Mouse (Mus musculus): Measurements from ENCODE around the gene Mydgf. TPM values are rescaled to one million over a fixed set of nuclear protein-coding genes. Genes with fewer than 3 reads are reported as not detected.
A peak's percentile ranks its signal among the peaks of the same experiment; 100 is the strongest.

Mydgf gene
- total and polyA plus RNA-seq, 2 experiments from 2014 or later = 41.7 to 75.8 TPM

DNA sequence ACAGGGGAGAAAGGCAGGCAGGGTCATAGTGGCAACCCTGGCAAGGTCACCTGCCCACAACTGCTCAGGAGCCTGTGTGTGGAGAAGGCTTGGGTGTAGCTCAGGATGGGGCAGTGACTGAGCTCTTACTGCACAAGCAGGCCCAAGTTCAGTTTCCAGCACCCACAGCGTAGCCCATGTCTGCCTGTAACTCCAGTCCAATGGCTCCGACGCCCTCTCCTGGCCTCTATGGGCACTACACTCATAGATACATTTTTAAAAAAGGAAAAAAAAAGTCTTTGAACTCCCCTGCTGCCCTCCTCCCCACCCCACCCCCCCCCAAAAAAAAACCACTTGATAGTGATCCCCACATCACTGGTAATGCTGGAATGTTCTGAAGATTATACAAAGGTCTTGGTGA is 17.9 kb upstream of the Mydgf start:
- no peak overlapping the region for H3K4me3 ChIP-seq (ENCODE audit: low read depth, low read length)
- no peaks in the 10 kb centered on the region for H3K4me1 ChIP-seq (ENCODE audit: insufficient read depth, low read length)
- TF ChIP-seq CTCF (IDR thresholded peaks at IDR 0.05) = peak; percentile 32; the same call in 1 of the 2 replicates

DNA sequence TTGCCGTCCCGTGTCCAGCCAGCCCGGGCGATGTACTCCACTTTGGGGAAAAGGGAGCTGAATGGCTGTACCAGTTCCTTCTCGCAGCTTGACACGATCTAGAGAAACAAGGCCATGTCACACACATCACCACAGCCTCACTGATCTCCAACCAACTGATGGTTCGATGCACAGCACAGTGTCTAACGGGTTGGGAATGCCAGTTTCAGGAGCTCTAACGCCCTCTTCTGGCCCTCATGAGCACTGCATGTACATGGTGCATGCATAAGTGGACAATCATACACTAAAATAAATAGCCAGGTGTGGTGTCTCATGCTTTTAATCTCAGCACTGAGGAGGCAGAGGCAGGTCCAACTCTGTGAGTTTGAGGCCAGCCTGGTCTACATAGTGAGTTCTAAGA is 16.9 kb upstream of the Mydgf start:
- 81% methylated on average over 9 of the region's 9 CpGs for WGBS
- no peak overlapping the region for H3K27ac ChIP-seq (ENCODE audit: low read depth, low read length)
- DNase-seq (ENCODE audit: low spot score) (no peak), ATAC-seq (ENCODE audit: low FRiP score) (no peak)
- TF ChIP-seq CTCF (IDR thresholded peaks at IDR 0.05) = peak; percentile 59
- H3K9ac ChIP-seq (replicated peaks; ENCODE audit: low read length, poor library complexity, severe bottlenecking) = no peak overlapping the region
- no peak overlapping the region for H3K4me2 ChIP-seq (ENCODE audit: low read depth, low read length, poor library complexity, severe bottlenecking)
- no peaks in the 10 kb centered on the region for H3K4me1 ChIP-seq (ENCODE audit: insufficient read depth, low read length)
- H3K9me3 ChIP-seq (ENCODE audit: low read length) = no peaks in the 10 kb centered on the region
- H3K4me3 ChIP-seq (ENCODE audit: low read depth, low read length) = no peak overlapping the region
- H3K36me3 ChIP-seq (ENCODE audit: insufficient read depth, low read length) = peaks cover 91% of the 10 kb centered on the region
- no peaks in the 10 kb centered on the region for H3K27me3 ChIP-seq (ENCODE audit: insufficient read depth, low read length)

More for the DNA sequence above, 17.9 kb upstream of the Mydgf start:
- Histone ChIP-seq H3K27me3 (ENCODE audit: insufficient read depth, low read length) (no peaks in the 10 kb centered on the region), H3K36me3 (ENCODE audit: insufficient read depth, low read length) (peaks cover 92% of the 10 kb centered on the region), H3K9ac (replicated peaks; ENCODE audit: low read length, poor library complexity, severe bottlenecking) (no peak overlapping the region), H3K27ac (ENCODE audit: low read depth, low read length) (no peak overlapping the region), H3K9me3 (ENCODE audit: low read length) (no peaks in the 10 kb centered on the region), H3K4me2 (ENCODE audit: low read depth, low read length, poor library complexity, severe bottlenecking) (no peak overlapping the region)
- DNase-seq (ENCODE audit: low spot score) = no peak
- no peak for ATAC-seq (ENCODE audit: low FRiP score)
- 57% methylated on average over 3 of the region's 3 CpGs for WGBS

DNA sequence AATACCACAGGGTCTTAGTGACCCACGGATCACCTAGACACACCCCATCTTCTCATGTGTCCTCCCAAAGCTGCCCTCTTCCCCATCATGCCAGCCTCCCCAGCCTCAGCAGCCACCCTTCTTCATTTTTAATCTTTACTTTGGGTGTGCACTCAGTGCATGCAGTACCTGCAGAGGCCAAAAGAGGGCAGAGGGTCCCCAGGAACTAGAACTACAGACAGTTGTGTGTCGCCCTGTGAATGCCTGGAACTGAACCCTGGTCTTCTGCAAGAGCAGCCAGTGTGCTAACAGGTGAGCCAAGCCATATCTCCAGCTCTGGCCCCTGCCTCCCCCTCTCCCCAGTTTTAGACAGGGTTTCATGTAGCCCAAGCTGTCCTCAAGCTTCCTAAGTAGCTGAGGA is 13.1 kb upstream of the Mydgf start:
- H3K9me3 ChIP-seq (ENCODE audit: low read length) = no peaks in the 10 kb centered on the region
- H3K9ac ChIP-seq (replicated peaks; ENCODE audit: low read length, poor library complexity, severe bottlenecking) = no peak overlapping the region
- no peaks in the 10 kb centered on the region for H3K27me3 ChIP-seq (ENCODE audit: insufficient read depth, low read length)
- no peak overlapping the region for H3K27ac ChIP-seq (ENCODE audit: low read depth, low read length)
- H3K4me2 ChIP-seq (ENCODE audit: low read depth, low read length, poor library complexity, severe bottlenecking) = no peak overlapping the region
- peak; percentile 60 for TF ChIP-seq CTCF (IDR thresholded peaks at IDR 0.05)
- no peak overlapping the region for H3K4me3 ChIP-seq (ENCODE audit: low read depth, low read length)
- peaks cover 82% of the 10 kb centered on the region for H3K36me3 ChIP-seq (ENCODE audit: insufficient read depth, low read length)
- ATAC-seq (ENCODE audit: low FRiP score) = no peak
- H3K4me1 ChIP-seq (ENCODE audit: insufficient read depth, low read length) = no peaks in the 10 kb centered on the region
- DNase-seq (ENCODE audit: low spot score) = no peak
- WGBS = 87% methylated on average over 2 of the region's 2 CpGs

DNA sequence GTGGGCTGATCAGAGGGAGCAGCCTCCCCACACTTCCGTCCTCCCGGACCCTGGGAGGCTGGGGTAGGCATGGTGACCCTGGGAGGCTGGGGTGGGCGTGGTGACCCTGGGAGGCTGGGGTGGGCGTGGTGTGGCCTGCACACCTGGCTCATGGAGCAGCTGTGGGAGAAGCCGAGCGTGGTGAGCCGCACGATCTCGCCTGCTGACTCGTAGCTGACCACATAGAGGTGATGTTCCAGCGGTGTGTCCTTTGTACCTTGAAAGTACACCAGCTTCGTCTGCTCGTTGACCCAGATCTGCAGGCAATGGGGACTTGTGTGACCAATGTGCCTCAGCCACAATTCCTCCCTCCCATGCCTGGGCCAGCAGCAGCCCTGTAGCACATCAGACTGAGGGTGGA is 11.0 kb upstream of the Mydgf start:
- Histone ChIP-seq H3K27ac (ENCODE audit: low read depth, low read length) (no peak overlapping the region), H3K4me1 (ENCODE audit: insufficient read depth, low read length) (no peaks in the 10 kb centered on the region), H3K36me3 (ENCODE audit: insufficient read depth, low read length) (peaks cover 84% of the 10 kb centered on the region), H3K4me2 (ENCODE audit: low read depth, low read length, poor library complexity, severe bottlenecking) (no peak overlapping the region), H3K9me3 (ENCODE audit: low read length) (no peaks in the 10 kb centered on the region), H3K27me3 (ENCODE audit: insufficient read depth, low read length) (no peaks in the 10 kb centered on the region), H3K9ac (replicated peaks; ENCODE audit: low read length, poor library complexity, severe bottlenecking) (no peak overlapping the region), H3K4me3 (ENCODE audit: low read depth, low read length) (no peak overlapping the region)
- DNase-seq (ENCODE audit: low spot score) (no peak), ATAC-seq (ENCODE audit: low FRiP score) (no peak)
- no peak for TF ChIP-seq CTCF (IDR thresholded peaks at IDR 0.05)
- WGBS = 91% methylated on average over 13 of the region's 13 CpGs

DNA sequence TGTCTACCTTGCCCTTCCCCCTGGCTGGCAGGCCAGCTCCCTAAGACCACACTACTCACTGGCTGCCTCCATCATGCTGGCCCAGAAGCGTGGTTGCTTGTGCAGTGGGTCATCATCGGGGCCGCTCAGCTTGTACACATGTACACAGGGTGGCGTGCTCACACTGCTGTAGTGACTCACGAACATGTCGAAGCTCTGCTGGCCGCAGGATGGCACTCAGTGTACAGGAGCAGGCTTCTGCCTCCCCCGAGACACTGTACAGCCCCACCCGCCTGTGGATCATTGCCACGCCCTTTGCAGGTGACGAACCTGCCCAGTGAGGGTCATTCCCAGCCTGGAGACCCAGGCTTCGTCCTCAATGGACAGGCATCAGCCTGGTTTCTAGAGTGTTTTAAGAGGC is 10.6 kb upstream of the Mydgf start:
- Histone ChIP-seq H3K4me3 (ENCODE audit: low read depth, low read length) (no peak overlapping the region), H3K27me3 (ENCODE audit: insufficient read depth, low read length) (no peaks in the 10 kb centered on the region), H3K4me1 (ENCODE audit: insufficient read depth, low read length) (no peaks in the 10 kb centered on the region), H3K4me2 (ENCODE audit: low read depth, low read length, poor library complexity, severe bottlenecking) (no peak overlapping the region), H3K27ac (ENCODE audit: low read depth, low read length) (no peak overlapping the region), H3K36me3 (ENCODE audit: insufficient read depth, low read length) (peaks cover 87% of the 10 kb centered on the region), H3K9ac (replicated peaks; ENCODE audit: low read length, poor library complexity, severe bottlenecking) (no peak overlapping the region), H3K9me3 (ENCODE audit: low read length) (no peaks in the 10 kb centered on the region)
- no peak for ATAC-seq (ENCODE audit: low FRiP score)
- no peak for TF ChIP-seq CTCF (IDR thresholded peaks at IDR 0.05)
- 94% methylated on average over 12 of the region's 12 CpGs for WGBS
- DNase-seq (ENCODE audit: low spot score) = no peak

DNA sequence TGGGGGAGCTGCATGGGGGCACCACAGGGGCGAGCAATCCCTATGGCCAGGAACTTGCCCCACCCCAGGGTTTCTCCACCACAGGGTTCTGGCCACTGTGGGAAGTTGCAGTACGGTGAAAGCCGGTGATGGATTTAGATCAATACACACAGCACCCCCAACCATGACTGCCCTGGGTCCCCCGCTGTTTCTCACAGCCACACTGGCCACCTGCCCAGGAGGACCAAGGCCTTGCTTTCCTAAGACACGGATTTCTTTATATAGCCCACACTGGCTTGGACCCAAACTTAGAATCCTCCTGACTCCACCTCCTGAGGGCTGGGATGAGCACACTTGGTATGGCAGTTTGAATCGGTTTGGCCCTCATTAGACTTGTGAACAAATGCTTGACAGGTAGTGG is 7.5 kb upstream of the Mydgf start:
- H3K4me3 ChIP-seq (ENCODE audit: low read depth, low read length) = no peak overlapping the region
- H3K9me3 ChIP-seq (ENCODE audit: low read length) = no peaks in the 10 kb centered on the region
- 85% methylated on average over 6 of the region's 6 CpGs for WGBS
- H3K36me3 ChIP-seq (ENCODE audit: insufficient read depth, low read length) = peaks cover 82% of the 10 kb centered on the region
- H3K9ac ChIP-seq (replicated peaks; ENCODE audit: low read length, poor library complexity, severe bottlenecking) = no peak overlapping the region
- H3K27me3 ChIP-seq (ENCODE audit: insufficient read depth, low read length) = no peaks in the 10 kb centered on the region
- TF ChIP-seq CTCF (IDR thresholded peaks at IDR 0.05) = no peak
- ATAC-seq (ENCODE audit: low FRiP score) (no peak), DNase-seq (ENCODE audit: low spot score) (no peak)
- H3K4me2 ChIP-seq (ENCODE audit: low read depth, low read length, poor library complexity, severe bottlenecking) = no peak overlapping the region
- H3K4me1 ChIP-seq (ENCODE audit: insufficient read depth, low read length) = no peaks in the 10 kb centered on the region
- H3K27ac ChIP-seq (ENCODE audit: low read depth, low read length) = no peak overlapping the region
